Mouse (Mus musculus) intestine, embryonic 16.5 days (tissue): ENCODE data around the gene Pramef12. TPM values are rescaled to one million over a fixed set of nuclear protein-coding genes. Genes with fewer than 3 reads are reported as not detected.
A peak's percentile ranks its signal among the peaks of the same experiment; 100 is the strongest.
"Not testable (repeated sequence)": the region's sequence is repeated elsewhere in the genome, so short reads cannot be mapped to it uniquely, and the experiment has no call there.

Source experiments
- ATAC-seq: fragments of 200-750 bp; cut with Nextera tagmentation; 2 replicates; pipeline ENCODE4 v1.8.0; 2017; ENCODE audit warnings: moderate TSS enrichment, moderate library complexity
- H3K27ac ChIP-seq: fragments of 300-500 bp; sonication (generic); 2 replicates; pipeline ENCODE4 v1.5.1; 2014; ENCODE audit warnings: mild to moderate bottlenecking, low read length
- H3K27me3 ChIP-seq: fragments of 300-500 bp; sonication (generic); replicated peaks from 2 replicates; pipeline ENCODE4 v1.6.1; 2014; ENCODE audit warnings: low read length, control low read depth, mixed read lengths; ENCODE audit not compliant: control insufficient read depth, insufficient read depth
- H3K36me3 ChIP-seq: fragments of 300-500 bp; sonication (generic); 2 replicates; pipeline ENCODE4 v1.6.1; 2014; ENCODE audit warnings: low read length, control low read depth; ENCODE audit not compliant: control insufficient read depth, insufficient read depth
- H3K4me1 ChIP-seq: fragments of 300-500 bp; sonication (generic); 2 replicates; pipeline ENCODE4 v1.6.1; 2014; ENCODE audit warnings: low read length, control low read depth, mixed read lengths; ENCODE audit not compliant: control insufficient read depth, insufficient read depth
- H3K4me2 ChIP-seq: fragments of 300-500 bp; sonication (generic); 2 replicates; pipeline ENCODE4 v1.6.1; 2014; ENCODE audit warnings: low read depth, low read length, control low read depth
- H3K4me3 ChIP-seq: fragments of 300-500 bp; sonication (generic); 2 replicates; pipeline ENCODE4 v1.5.1; 2014; ENCODE audit warnings: mild to moderate bottlenecking, low read length
- H3K9ac ChIP-seq: fragments of 300-500 bp; sonication (generic); 2 replicates; pipeline ENCODE4 v1.6.1; 2014; ENCODE audit warnings: low read depth, low read length
- H3K9me3 ChIP-seq: fragments of 300-500 bp; sonication (generic); 2 replicates; pipeline ENCODE4 v1.6.1; 2016; ENCODE audit warnings: low read length, control low read depth; ENCODE audit not compliant: control insufficient read depth
- WGBS: fragments of 180-500 bp; shearing (Covaris S2); extraction: QIAGEN DNeasy Blood & Tissue Kit; methylation state at CpG from one replicate; pipeline ENCODE4 v1.1.7; 2014; 5-methylcytosine and 5-hydroxymethylcytosine counted together
- polyA plus RNA-seq: library from polyadenylated mRNA; unstranded; fragments of >200 nt; fragmentation: Nextera tagmentation; extraction: Ambion mirVana; gene quantifications from 2 replicates; pipeline ENCODE4 v1.2.1, GENCODE M21; 2015

The Pramef12 gene
- polyA plus RNA-seq, 1 experiment from 2014 or later, result not detected

- H3K4me3 ChIP-seq, result no peak overlapping the region
- H3K9me3 ChIP-seq, result no peaks in the 10 kb centered on the region
- no peak overlapping the region for H3K4me2 ChIP-seq
- H3K36me3 ChIP-seq, result no peaks in the 10 kb centered on the region
- H3K27me3 ChIP-seq, result no peaks in the 10 kb centered on the region
- H3K27ac ChIP-seq, result no peak overlapping the region
- ATAC-seq, result no peak
- no peaks in the 10 kb centered on the region for H3K4me1 ChIP-seq
- no peak overlapping the region for H3K9ac ChIP-seq
Measured at GRCm38 (mm10) chr4:144420644-144421043, 12.4 kb upstream of the Pramef12 start.

- ATAC-seq, result no peak
- Histone ChIP-seq H3K27me3 (no peaks in the 10 kb centered on the region), H3K4me1 (peaks cover 5% of the 10 kb centered on the region; the same call in 1 of the 2 replicates), H3K4me3 (no peak overlapping the region), H3K27ac (no peak overlapping the region), H3K9me3 (no peaks in the 10 kb centered on the region), H3K36me3 (no peaks in the 10 kb centered on the region), H3K4me2 (no peak overlapping the region), H3K9ac (no peak overlapping the region)
- 72% methylated on average over 3 of the region's 3 CpGs for WGBS
Measured at GRCm38 (mm10) chr4:144406261-144406660, 2.0 kb downstream of the Pramef12 start.

DNA sequence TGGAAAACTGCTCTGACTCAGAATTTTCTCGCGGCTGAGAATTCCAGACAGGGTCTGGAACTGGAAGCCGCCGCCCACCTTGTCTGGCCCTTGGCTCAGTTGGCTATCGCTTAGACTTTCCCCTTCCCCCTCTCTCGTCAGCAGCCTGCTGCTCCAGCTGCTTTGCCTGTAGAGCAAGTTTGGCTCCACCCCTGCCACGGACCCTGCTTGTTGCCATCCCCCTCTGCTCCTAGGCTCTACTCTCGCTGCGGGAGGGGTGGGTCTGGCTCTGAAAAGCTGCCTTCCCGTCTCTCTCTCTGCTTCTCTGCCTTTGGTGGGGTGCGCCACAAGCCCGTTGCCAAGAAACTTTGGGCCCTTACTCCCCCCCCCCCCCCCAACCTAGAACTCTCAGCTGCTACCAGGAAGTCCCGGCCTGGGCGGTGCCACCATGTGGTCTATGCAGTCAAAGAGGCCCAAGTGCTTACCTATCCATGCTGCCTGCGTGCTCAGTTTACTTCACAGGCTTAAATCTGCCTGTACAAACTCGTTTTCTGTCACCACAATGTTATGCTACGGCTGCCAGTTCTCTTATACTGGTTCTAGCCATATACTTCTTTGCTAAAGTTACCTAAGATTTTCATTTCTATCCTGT is 3.7 kb downstream of the Pramef12 start:
- Histone ChIP-seq H3K27me3 (no peaks in the 10 kb centered on the region), H3K27ac (no peak overlapping the region), H3K4me2 (peak overlapping the region; percentile 64), H3K9ac (peak overlapping the region; percentile 55; the same call in 1 of the 2 replicates), H3K4me1 (peaks cover 5% of the 10 kb centered on the region; the same call in 1 of the 2 replicates), H3K9me3 (no peaks in the 10 kb centered on the region), H3K36me3 (no peaks in the 10 kb centered on the region), H3K4me3 (peak overlapping the region; percentile 44)
- WGBS, result 4% methylated on average over 17 of the region's 17 CpGs
- ATAC-seq, result peak; percentile 93

- H3K27ac ChIP-seq, result no peak overlapping the region
- 39% methylated on average over 4 of the region's 4 CpGs for WGBS
- no peak overlapping the region for H3K9ac ChIP-seq
- H3K4me2 ChIP-seq, result no peak overlapping the region
- H3K4me1 ChIP-seq, result peaks cover 5% of the 10 kb centered on the region; the same call in 1 of the 2 replicates
- ATAC-seq, result no peak
- H3K27me3 ChIP-seq, result no peaks in the 10 kb centered on the region
- H3K36me3 ChIP-seq, result no peaks in the 10 kb centered on the region
- no peak overlapping the region for H3K4me3 ChIP-seq
- H3K9me3 ChIP-seq, result no peaks in the 10 kb centered on the region
Measured at GRCm38 (mm10) chr4:144402712-144403111, 5.6 kb downstream of the Pramef12 start.

DNA sequence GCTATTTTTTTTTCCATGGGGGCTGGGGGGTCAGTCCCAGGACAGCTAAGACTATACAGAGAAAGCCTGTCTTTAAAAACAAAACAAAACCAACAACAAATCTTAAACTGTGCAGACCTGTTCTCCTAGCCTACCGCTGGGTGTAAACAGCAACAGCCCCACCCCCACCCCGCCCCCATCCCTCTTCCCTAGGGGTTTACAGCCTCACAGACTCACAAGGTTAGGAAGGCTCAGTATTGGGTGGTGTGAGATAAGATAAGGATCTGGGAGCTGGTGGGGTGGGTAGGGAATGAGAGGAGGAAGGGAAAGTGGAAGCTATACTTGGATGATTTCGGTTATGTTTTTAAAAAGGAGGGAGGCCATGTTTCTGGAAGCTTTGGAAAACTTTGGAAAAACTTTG is 11.9 kb downstream of the Pramef12 start:
- no peak overlapping the region for H3K9ac ChIP-seq
- H3K4me3 ChIP-seq, result no peak overlapping the region
- no peaks in the 10 kb centered on the region for H3K4me1 ChIP-seq
- no peak for ATAC-seq
- H3K27me3 ChIP-seq, result no peaks in the 10 kb centered on the region
- H3K27ac ChIP-seq, result no peak overlapping the region
- no peaks in the 10 kb centered on the region for H3K36me3 ChIP-seq
- WGBS, result 27% methylated on average over 3 of the region's 3 CpGs
- no peak overlapping the region for H3K4me2 ChIP-seq
- H3K9me3 ChIP-seq, result no peaks in the 10 kb centered on the region

DNA sequence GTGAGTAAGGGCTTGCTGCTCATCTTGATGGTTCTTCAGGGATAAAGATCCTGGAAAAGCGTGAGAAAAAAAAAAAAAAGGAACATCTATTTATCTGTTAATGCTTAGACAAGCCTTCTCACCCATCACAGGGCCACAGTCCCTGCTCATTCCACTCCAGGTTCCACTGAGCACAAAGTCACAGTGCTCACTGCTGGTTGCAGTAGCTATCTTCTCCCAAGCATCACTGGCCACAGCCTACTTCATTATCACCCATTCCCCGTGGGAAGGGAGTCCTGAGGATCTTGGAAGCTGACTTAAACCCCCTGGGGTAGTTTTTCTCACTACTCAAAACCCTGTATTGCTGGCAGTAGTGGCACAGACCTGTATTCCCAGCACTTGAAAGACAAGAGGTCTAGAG is 30.4 kb downstream of the Pramef12 start, which contains the start of gene Pramef20:
Gene Pramef20 (minus strand): TSS at position 23 of the 400 bp plus-strand sequence.
- Histone ChIP-seq H3K27ac (no peak within 1 kb of the TSS), H3K36me3 (no peaks in the 10 kb centered on the region), H3K27me3 (no peaks in the 10 kb centered on the region), H3K4me2 (no peak within 1 kb of the TSS), H3K9ac (no peak within 1 kb of the TSS), H3K4me1 (no peaks in the 10 kb centered on the region), H3K9me3 (no peaks in the 10 kb centered on the region), H3K4me3 (no peak within 1 kb of the TSS)
- WGBS, result 48% methylated on average over 2 of the region's 2 CpGs
- no peak for ATAC-seq

- 89% methylated on average over 3 of the region's 3 CpGs for WGBS
- H3K9me3 ChIP-seq, result not testable (repeated sequence)
Measured at GRCm38 (mm10) chr4:144357642-144358041, 50.6 kb downstream of the Pramef12 start, which contains the start of gene Gm13119. Gm13119 (plus strand) TSS chr4:144357942.

More at GRCm38 (mm10) chr4:144357642-144358041, 50.6 kb downstream of the Pramef12 start, which contains the start of gene Gm13119:
- H3K4me1 ChIP-seq, H3K9ac ChIP-seq, H3K4me3 ChIP-seq, H3K4me2 ChIP-seq, H3K36me3 ChIP-seq, H3K27ac ChIP-seq, H3K27me3 ChIP-seq, ATAC-seq: not testable (repeated sequence)

Other genes with a start within 250 kb of the Pramef12 start
- not detected in 2 replicates for gene Oog3, start 245.8 kb downstream of the Pramef12 start, polyA plus RNA-seq
- gene Oog2, start 217.7 kb downstream of the Pramef12 start, polyA plus RNA-seq, result not detected in 2 replicates
- gene C87977, start 195.1 kb downstream of the Pramef12 start, polyA plus RNA-seq, result not detected in 2 replicates
- not detected in 2 replicates for gene Pramel5, start 128.0 kb downstream of the Pramef12 start, polyA plus RNA-seq
- gene Gm13128, start 78.2 kb downstream of the Pramef12 start, polyA plus RNA-seq, result not detected in 2 replicates
- gene Gm13119, start 50.5 kb downstream of the Pramef12 start, polyA plus RNA-seq, result not detected in 2 replicates
- not detected in 2 replicates for gene Pramef20, start 30.5 kb downstream of the Pramef12 start, polyA plus RNA-seq
- gene 1700012P22Rik, start 30.3 kb upstream of the Pramef12 start, polyA plus RNA-seq, result not detected in 2 replicates
- gene Gm9944, start 44.9 kb upstream of the Pramef12 start, polyA plus RNA-seq, result not detected in 2 replicates
- not detected in 2 replicates for gene Aadacl3, start 55.3 kb upstream of the Pramef12 start, polyA plus RNA-seq
- not detected in 2 replicates for gene 9430007A20Rik, start 111.4 kb upstream of the Pramef12 start, polyA plus RNA-seq
- gene Gm13124, start 156.7 kb upstream of the Pramef12 start, polyA plus RNA-seq, result not detected in 2 replicates
- gene Aadacl4, start 205.2 kb upstream of the Pramef12 start, polyA plus RNA-seq, result not detected in 2 replicates